Mouse (Mus musculus) yolk sac, embryonic 10.5 days (tissue): ENCODE data around the gene Slc25a17.
A peak's percentile ranks its signal among the peaks of the same experiment; 100 is the strongest.

ENCODE experiments used
- DNase-seq: peaks from one replicate; pipeline ENCODE4 v3.0.0-alpha.2; 2017; ENCODE audit warnings: low spot score

Gene Slc25a17

DNA sequence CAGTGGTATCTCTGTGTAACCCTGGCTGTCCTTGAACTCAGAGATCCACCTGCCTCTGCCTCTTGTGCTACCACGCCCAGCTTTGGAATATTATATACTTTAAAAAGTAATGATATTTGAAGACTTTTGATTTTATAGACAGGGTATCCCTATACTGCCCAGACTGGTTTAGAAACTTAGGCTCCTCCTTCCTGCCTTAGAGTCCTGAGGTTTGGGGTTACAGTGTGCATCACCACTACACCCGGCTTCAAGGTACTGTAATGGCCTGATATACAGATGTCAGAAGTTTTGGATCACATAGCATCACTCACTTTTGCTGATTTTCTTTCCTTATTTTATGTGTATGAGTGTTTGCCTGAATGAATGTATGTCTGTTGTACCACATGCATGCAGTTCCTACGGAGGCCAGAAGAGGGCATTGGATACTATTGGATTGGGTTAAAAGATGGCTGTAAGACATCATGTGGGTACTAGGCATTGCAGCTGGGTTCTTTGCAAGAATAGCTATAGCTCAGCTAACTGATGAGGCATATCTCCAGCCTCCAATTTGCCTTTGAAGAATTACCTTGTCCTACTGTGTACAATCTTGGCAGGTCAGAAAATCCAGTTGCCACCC lies 5.4 kb downstream of the Slc25a17 start:
- peak; percentile 50 for DNase-seq

- DNase-seq: no peak
Observed at GRCm38 (mm10) chr15:81352638-81353037, 8.0 kb downstream of the Slc25a17 start.

DNA sequence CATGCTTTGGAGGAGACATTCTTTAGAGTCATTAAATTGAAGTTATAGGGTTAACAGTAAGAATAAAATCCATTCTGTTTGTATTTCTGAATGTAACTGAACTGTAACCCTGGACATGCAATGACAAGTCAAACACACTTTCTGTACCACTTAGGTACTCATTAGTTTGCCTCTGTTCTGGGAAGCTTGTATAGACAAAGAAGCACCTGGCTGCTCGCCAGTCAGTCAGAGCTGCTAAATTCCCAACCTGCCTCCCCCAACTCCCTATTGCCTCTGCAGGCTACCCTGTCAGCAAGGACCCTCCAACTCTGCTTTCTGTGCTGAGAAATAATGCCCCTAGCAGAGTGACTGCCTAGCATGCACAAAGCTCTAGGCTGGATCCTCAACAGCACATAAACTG lies 10.2 kb downstream of the Slc25a17 start:
- DNase-seq: no peak

- DNase-seq: no peak
Observed at GRCm38 (mm10) chr15:81348366-81348765, 12.2 kb downstream of the Slc25a17 start.

GRCm38 (mm10) chr15:81347466-81347865 lies 13.1 kb downstream of the Slc25a17 start:
- DNase-seq: no peak

- DNase-seq: no peak
Observed at GRCm38 (mm10) chr15:81341426-81341825, 19.2 kb downstream of the Slc25a17 start.

GRCm38 (mm10) chr15:81339158-81339557 lies 21.5 kb downstream of the Slc25a17 start:
- no peak for DNase-seq

- no peak for DNase-seq
Observed at GRCm38 (mm10) chr15:81336466-81336865, 24.1 kb downstream of the Slc25a17 start.

DNA sequence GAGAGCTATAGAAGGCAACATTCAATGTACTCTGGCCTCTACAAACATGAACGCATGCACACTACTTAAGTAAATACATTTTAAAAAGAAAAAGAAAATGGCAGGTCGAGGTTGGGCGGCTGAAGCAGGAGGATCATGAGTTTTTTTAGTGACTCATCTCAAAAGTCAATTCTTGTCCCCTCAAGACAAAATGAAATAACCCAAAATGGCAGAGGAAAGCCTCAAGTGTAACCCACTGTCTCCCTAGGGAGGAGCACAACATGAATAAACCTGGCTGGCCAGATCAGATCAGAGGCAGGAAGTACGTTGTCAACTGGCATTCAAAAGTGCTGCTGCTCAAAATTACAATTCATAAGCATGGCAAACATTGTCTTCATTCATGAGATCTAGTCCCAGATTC lies 28.1 kb downstream of the Slc25a17 start:
- no peak for DNase-seq

DNA sequence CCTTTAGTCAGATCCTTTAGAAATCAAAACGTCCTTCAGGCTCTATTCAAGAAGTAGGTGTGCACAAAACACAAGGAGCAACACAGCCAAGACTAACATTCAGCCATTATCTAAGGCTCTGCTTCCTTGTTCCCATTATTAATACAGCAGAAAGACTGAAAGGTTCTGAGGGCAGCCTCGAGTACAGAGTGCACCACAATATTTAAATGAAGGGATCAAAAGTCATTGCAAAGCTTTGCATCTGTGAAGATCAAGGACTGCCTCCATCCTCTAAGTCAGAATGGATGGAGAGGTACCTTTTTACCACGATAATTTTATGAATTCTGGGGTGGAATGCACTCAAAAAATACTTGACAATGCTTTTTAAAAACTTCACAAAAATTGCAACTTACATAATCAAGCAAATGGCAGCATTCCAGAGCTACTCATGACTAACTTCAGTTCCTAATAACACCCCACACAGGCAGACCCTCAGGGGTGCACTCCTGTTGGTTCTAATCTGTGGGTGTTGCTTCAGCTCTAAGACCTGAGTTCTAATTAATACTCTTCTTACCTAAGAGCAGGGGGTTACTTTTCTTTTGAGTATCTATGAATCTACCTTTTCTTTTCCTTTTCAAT lies 29.7 kb downstream of the Slc25a17 start:
- DNase-seq: no peak

GRCm38 (mm10) chr15:81329721-81330369 lies 30.8 kb downstream of the Slc25a17 start:
- DNase-seq: no peak

DNA sequence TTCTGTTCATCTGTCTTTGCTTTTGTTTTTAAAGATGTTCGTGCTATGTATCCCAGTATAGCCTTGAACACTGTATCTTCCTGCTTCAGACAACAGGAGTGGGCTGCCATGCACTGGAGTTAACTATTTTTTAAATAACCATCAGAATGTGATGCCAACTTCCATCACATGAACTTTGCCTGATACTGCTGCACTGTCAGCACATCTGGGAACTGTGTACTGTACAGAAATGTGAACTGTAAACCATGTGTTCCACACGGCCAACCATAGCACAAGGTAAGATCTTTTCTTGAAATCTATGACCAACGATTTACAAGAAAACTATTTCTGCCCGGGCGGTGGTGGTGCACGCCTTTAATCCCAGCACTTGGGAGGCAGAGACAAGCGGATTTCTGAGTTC lies 33.1 kb downstream of the Slc25a17 start:
- no peak for DNase-seq

DNA sequence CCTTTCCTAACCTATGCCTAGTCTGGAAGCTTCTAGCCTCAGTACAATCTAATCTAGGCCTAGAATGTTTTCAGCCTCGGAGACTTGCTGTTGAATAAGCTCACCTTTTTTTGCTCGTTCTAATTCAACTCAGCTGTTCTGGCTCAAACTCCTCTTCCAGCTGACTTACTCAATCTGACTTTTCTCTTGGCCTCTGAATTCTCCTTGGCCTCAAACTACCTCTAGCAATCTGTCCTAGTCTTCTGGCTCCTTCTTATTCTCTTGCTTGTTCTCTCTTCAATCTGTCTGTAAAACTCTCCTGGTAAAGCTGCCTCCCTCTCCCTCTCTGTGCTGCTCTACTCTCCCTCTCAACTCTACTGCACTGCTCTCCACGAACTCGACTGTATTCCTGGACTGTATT lies 35.6 kb downstream of the Slc25a17 start:
- no peak for DNase-seq

DNA sequence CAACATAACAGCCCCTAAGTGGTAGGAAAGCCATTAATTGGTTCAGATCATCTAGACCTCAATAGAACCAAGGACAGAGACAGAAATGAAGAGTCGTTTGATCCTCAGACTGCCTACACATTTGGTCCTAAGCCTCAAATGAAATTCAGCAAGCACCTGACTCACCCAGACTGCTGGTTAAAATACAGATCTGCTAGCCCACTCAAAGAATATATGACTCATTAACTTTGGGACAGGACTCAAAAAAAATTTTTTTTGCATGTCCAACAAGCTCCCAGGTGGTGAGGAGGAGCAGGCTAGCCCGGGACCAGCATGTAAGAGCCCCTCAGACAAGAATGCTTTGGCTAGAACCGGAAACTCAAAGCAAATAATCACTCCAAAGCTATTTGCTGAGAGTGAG lies 40.5 kb downstream of the Slc25a17 start:
- no peak for DNase-seq

GRCm38 (mm10) chr15:81319462-81319861 lies 41.1 kb downstream of the Slc25a17 start:
- DNase-seq: no peak

DNA sequence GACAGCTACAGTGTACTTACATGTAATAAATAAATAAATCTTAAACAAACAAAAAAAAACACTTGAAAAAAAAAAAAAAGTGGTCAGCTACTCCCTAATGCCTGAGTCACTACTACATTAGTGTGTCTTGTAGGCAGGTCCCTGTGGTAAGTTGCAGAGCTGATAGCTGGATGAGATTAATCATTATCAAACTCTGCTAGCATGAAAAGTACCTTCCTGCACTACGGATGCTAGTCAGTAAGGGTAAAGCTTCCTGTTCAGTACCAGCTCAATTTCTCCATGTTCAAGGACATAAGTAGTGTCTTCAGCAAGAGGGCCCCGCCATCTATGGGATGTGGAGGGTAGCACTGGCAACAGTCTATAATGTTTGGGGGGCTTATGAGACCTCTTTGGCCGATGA lies 46.7 kb downstream of the Slc25a17 start:
- DNase-seq: no peak

GRCm38 (mm10) chr15:81311026-81311425 lies 49.6 kb downstream of the Slc25a17 start:
- no peak for DNase-seq

- no peak for DNase-seq
Observed at GRCm38 (mm10) chr15:81310353-81310752, 50.3 kb downstream of the Slc25a17 start.

DNA sequence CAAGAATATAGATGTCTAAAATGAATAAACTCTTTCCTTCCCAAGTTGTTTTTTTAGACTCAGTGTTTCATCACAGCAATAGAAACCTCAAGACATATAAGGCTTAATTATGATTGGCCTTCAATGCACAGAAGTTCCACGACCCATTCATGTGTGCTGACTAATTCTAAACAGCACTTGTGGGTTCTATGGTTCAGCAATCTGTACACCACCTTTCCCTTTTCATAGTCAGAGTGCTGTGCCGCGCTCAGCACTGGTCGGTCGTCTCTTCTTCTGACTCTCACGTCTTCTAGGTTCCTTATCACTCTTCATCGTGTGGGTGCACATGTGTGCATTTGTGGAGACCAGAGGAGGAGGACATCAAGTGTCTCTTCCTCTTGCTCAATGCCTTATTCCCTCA lies 52.6 kb downstream of the Slc25a17 start:
- DNase-seq: no peak

DNA sequence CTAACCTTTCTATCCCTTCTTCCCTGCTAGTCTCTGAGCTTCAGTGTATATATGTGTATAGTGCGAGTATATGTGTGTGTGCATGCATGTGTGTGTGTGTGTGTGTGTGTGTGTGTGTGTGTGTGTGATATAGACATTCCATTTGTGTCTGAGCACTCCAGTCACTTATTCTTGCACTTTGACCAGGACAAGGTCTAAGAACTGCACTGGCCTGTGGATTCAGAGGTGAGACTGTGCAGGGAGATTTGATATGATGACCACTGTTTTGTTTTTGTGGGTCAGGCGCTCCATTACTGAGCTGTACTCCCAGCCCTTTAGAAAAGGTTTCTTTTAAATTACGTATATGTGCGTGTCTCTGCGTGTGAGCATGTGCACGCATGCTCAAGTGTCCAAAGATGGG lies 54.1 kb downstream of the Slc25a17 start:
- DNase-seq: no peak

DNA sequence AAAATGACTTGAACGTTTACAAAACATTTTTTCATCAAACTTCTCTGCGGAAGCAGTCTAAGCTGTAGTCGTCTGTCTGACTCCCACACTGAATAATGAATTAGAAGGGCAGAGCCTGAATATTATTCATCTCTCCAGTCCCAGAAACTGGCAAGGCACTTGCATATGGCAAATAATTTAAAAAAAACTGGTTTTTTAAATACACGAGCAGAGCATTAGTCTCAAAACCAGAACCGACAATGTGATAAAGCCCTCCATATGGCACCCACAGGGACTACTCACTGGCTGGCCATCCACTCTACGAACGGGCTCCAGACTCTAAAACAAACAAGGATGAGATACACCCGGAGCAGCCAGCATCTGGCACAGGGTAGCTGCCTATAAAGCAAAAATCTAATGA lies 55.6 kb downstream of the Slc25a17 start:
- no peak for DNase-seq

- DNase-seq: no peak
Observed at GRCm38 (mm10) chr15:81304006-81304405, 56.6 kb downstream of the Slc25a17 start.

DNA sequence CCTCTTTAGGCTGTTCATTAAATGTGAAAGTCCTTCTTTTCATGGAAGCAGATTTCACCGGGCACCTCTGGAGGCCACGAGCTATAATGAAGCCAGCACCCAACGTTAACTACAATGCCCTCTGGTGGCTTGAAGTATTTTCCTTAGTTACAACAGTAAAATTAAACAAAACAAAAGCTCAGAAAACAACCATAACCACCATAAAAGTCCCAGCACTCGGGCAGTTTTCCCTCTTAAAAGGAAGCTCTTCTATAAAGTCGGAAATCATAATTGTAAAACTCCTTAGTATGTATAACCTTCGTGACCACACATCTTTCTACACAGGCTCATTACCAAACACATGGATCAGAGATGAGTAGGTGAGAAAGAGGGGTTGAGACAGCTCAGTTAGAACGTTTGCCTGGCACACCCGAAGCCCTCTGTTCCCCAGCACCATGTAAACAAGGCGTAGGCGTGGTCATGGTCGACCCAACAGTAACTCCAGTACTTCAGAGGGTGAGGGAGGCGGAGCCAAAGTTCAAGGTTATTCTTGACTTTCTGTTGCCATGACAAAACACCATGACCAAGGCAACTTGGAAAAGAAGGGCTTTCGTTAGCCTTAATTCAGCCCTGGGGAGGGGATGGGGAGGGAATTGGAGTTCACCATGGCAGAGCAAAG lies 58.3 kb downstream of the Slc25a17 start:
- no peak for DNase-seq
